Mouse (Mus musculus): ENCODE measurements around the gene Wdr37.

Gene Wdr37

DNA sequence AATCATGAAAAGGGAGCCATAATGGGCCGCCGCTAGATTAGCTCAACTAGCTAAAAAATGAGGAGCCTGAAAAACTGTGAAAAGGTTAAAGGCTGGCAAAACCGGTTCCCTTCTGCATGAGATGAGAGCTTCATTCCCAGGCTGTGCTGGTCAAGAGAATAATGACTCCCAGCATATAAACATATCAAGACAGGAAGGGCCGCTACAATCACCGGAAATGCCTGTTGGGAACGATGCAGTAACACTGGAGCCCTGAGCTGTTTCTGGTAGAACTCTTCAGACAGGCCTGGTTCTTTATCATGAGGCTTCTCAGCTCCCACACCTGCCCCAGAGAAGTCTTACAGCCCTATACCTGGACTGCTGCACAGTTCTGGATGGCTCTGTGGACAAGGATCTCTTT, 31.8 kb downstream of the Wdr37 start:
- no peak for DNase-seq (ENCODE audit: low spot score in 2 of 2)

DNA sequence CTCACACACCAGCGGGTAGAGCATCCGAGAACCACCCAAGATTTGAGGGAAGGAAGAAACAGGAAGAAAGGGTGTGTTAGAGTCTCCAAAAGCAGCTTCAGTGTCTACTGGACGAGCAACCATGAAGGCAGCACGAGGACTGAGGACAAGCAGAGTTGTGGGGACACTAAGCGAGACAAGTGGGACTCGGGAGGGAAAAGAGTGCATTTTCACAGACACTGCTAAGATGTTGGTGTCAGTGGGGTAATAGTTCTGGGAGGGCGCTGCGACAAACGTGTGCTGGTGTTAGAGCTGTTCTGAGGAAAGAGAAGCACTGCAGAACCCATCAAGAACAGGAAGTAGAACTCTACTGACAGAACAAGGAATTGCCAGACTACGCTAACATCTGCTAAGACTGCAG, 32.6 kb downstream of the Wdr37 start:
- DNase-seq (ENCODE audit: low spot score in 2 of 2): no peak

DNA sequence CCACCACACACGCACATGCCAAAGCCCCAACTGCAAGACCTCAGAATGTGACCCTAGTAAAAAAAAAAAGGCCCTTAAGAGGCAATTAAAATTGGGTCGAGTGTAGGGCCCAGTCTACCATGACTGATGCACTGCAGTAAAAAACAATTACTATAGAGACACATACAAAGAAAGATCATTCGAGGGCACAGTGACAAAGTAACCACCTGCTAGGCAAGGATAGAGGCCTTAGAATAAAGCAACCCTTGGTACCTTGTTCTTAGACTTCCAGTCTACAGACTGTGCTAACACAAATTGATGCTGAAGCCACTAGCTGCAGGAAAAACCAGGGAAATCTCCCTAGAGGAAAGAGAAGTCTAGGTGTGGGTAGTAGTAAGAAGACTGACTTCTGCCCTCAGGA, 33.3 kb downstream of the Wdr37 start:
- no peak for DNase-seq (ENCODE audit: low spot score in 2 of 2)

DNA sequence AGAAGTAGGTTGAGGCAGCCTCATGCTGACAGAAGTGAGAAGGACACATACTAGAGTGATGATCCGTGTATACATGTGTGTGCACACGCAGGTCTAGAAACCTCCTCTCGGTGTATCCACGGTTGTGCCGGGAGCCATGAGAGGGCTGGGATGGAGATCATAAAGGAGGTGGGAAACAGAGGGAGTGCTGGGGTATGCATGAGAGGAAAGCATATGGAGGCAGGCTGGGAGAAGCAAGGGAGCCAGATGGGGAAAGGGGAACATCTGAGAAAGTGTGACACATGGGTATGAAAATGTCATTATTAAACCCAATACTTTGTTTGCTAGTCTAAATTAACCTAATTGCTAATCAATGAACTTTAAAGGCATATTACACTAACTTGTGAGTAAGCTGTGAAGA, 37.1 kb downstream of the Wdr37 start:
- DNase-seq (ENCODE audit: low spot score in 2 of 2): no peak

DNA sequence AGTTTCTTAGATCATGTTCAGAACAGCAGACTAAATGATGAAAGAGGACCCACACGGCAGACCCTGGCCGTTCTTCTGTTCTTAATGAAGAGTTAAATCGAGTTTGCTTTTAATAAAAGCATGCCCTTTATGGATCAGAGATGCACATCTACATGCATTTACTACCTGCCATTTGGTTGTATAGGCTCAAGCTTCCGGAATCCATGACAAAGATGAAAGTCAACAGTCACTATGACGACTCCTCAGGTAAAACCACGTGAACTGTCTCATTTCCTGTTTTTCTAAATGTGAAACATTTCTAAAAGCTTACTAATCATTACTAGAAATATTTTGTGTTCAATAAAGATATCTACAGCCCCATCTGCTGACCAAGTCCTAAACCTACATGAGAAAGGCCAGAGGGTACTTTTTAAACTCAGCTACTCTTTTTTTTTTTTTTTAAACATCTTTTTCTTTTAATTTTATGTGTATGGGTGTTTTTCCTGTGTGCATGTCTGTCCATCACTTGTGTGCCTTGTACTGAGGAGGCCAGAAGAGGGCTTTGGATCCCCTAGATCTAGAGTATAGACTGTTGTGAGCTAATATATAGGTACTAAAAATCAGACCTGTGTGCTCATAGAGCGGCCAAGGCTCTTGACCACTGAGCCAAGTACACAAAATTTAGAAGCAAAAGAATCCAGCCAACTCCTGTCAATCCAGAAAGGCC, 40.0 kb downstream of the Wdr37 start:
- DNase-seq (ENCODE audit: low spot score in 2 of 2): no peak

DNA sequence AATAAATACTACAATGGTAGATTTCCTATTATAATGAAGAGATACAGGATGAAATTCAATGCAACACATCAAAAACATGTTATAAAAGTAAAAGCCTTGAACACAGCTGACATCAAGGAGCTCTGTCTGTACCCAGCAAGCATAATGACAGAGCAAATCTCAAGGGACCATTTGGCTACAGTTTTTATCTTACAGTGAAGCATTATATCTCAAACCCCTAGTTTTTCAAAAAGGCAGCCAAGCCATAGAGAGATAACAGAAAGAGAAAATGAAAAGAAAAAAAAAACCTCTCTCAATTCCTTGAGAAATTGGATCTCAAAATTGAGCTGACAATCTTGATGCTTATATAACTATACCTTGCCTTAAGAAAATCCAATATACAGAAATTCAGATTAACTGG, 41.0 kb downstream of the Wdr37 start:
- DNase-seq (ENCODE audit: low spot score in 2 of 2): no peak

DNA sequence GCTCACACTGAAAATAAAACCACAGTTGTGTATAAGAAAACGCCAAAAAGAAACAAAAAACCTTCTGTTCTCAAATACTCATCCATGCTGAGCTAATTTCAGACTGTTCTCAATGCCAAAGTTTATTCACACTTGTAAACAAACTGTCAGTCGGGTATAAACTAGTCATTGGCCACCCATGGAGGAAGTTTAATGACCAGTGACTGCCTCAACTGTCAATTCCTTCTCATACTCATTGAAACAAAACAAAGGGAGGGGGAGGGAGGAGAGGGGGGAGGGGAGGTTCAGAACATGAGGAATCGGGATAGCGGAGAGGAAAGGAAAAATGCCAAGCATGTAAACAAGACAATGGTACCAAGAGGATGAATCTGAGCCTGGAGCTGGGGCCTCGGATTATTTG, 41.9 kb downstream of the Wdr37 start:
- no peak for DNase-seq (ENCODE audit: low spot score in 2 of 2)

DNA sequence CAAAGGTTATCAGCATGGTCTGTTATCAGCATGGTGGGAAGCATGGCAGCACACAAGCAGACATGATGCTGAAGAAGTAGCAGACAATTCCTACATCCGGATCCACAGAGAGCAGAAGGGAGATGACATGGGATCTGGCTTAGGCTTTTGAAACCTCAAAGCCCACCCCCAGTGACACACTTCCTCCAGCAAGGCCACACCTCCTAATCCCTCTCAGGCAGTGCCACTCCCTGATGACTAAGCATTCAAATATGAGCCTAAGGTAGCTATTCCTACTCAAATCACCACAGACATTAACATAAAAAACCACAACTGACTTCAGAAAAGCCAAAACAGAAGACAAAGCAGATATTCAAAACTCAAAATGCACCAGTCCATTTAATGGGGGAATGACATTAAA, 42.8 kb downstream of the Wdr37 start:
- DNase-seq (ENCODE audit: low spot score in 2 of 2): no peak

DNA sequence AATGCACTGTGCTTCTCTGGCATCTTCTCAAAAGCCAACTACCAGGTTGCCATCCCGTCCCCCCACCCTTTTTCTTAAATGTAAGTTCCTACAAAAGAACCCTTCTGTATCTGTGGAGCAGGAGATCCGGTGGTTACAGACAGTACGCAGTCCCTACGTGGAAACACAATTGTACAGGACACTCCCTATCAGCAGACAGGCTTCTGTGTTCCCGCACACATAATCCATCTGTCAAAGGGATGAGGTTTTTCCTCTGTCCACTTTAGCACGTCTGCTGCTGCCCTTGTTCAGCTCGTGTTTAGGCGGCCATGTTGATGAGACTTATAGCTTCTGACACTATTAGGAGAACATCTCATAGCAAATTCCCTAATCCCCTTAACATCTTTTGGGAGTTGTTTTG, 48.2 kb downstream of the Wdr37 start:
- DNase-seq (ENCODE audit: low spot score in 2 of 2): no peak

DNA sequence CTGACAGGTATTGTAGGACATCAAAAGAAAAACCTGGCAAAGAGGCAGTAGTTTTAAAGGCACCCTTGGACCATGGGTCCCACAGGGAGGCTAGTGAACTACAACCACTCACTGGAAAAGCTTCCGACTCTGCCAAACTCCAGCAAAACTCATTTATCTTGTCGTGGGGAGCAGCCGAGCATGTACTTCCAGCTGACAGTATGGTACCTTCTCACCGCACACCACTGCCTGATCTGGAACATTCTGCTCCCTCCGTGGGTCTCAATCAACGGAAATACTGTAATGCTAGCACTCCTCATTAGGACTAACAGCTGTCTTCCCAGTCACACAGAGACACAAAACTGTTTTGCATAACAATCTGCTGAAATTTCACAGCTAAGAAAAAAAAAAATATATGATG, 48.6 kb downstream of the Wdr37 start:
- no peak for DNase-seq (ENCODE audit: low spot score in 2 of 2)

DNA sequence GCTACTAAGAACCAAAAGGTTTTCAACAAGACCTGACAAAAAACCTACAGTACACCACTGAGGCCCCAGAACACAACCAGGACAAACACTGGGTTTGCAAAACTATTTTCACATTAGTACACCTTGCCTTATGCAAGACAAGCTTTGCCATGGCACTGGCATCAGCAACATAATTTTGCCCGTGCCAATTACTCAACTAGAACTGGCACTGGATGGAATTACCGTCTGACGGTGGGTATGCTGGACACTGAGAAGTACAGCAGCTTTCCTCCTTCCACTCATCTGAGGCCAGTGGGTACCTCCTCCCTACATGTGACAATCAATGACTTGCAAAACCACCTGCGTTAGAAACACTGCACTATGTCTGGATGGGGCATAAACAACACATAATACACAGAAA, 49.5 kb downstream of the Wdr37 start:
- no peak for DNase-seq (ENCODE audit: low spot score in 2 of 2)

DNA sequence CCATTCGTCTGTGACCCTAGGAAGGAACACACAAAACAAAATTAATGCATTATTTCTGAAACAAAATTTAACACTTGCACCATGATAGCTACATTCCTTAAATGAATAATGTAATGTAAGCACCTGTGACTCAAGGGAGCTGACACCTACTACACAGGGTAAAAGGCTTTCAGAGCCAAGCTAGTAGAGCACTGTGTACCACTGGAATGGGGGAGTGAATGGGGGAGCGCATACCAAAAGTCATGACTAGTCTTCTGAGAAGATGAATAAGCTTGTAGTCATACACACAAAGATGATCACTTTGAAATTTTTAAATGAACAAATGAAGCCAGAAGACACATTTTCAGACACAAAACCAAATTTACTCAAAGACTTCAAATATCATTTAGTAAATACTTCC, 65.8 kb downstream of the Wdr37 start:
- DNase-seq (ENCODE audit: low spot score in 2 of 2): no peak

DNA sequence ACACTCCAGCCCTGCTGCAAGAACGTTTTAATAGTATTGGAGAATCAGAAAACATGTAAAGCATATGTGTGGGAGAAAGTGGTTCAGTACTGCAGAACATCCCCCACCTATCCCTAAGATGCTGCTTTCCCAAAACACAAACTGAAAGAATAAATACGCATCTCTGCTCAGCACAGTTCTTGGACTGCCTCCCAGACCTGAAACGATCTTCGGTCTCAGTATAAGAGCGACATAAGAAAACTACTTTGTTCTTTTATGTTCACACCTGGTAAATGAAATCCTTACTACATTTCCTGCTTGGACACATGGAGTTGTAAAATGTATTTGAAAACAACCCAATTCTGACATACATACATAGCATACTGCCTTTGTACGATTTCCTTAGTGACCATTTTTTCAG, 71.1 kb downstream of the Wdr37 start:
- no peak for DNase-seq (ENCODE audit: low spot score in 2 of 2)

DNA sequence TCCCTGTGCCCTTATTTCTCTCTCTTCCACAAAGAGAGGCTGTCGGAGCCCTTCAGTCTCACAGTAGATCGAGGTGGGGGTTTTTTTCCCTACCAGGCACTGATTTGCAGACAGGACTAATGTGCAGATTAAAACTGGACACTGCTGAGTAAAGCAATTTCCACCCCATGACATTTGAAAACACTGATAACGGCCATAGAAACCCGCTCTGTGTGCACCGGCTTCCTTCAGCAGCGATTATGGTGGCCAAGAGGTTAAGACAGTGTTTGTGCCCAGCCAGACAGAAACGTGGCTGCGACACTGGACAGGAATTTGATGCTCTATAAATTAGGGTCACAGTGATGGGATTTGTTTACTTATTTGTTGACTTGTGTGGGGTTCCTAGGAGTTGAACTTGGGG, 78.5 kb downstream of the Wdr37 start:
- DNase-seq (ENCODE audit: low spot score in 2 of 2): no peak

DNA sequence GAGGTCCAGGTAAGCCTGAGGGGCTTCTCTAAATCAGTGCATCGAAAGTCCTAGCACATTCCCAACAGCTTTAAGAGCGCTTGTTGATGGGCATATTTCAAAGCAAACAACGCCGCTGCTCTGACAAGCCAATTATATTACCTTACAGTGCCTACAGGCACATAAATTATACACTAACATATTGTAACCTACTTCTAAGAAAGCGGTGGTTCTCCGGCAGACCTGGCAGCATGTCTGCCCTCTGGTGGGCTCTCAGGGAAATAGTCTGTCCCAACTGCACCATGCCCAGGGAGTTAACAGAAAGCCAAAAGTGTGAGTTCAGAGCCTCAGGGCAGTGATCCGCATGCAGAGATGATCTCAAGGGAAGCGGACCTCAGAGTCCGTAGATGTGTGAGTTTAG, 86.5 kb downstream of the Wdr37 start:
- peak in 1 of 2 experiments; percentile 6 for DNase-seq (ENCODE audit: low spot score in 2 of 2)

DNA sequence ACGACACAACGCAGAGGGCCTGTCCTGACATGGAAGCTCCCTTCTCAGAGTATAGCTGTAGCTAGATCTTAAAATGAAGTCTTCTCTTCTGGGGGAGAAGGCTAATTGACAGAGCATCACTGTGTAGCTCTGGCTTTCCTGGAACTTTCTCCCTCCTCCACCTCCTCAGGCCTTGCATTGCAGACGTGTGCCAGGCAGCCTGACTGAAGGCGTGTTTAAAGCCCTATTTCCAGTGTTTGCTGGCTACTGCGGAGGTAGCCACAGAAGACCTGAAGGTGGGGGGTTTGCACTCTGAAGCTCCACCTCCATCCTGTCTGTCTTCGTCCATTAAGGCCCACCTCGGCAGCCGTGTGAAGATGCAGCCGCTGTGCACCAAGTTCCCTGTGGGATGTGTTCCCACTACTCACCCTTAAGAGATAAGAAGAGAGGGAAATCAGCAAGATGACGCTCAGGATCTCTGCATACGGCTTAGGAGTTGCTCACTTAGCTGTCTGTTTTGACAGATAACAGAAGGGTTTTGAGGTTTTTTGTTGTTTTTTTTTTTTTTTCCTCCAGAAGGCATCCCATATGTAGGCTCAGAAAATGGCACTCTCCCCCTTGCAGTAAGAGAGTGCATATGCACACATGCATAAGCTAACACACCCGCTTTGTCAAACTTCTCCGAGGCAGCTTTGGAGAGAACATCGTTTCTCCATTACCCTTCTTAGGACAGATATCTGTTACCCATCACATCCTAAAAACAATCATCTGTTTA, 87.2 kb downstream of the Wdr37 start:
- no peak for DNase-seq (ENCODE audit: low spot score in 2 of 2)

DNA sequence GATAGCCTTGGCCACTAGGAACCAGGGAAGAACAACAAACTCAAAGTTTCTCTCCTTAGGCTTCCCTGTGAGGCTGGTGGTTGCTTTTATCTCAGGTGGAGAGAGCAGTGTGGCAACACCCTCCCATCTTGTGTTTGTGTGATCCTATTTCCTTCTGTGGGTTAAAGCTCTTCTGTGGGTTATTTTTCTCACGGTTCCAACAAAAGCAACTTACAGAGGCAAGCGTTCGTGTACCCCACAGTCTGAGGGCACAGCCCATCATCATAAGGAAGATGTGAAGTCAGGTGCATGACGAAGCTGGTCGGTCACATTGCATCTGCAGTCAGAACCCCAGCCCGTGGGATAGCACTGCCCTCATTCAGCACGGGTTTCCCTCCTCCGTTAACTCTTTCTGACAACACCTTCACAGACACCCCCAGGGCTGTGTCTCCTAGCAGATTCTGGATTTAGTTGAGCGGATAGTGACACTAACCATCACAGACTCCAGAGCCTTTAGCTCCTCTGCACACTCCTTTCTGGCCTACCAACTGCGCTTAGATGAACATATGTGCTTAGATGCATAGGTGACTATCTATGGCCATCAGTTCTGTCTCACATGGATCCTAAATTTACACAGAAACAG, 87.9 kb downstream of the Wdr37 start:
- no peak for DNase-seq (ENCODE audit: low spot score in 2 of 2)

DNA sequence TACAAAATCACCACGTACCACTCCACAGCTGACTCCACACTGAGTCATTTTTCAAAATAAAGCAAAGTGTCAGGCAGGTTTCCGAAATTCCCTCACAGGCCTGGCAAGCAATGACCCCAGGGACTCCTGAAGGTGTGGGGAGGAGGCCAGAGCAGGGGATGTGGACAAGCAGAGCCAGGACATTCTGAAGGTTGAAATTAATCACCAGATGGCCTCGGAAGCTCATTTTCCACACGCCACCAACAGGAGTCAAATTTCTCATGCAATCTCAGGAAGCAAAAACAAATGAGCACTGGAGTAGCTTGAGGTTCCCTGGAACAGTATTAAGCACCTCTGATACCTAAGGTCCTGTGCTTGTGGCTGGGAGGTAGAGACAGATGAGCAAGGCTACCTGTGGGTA, 89.1 kb downstream of the Wdr37 start:
- DNase-seq (ENCODE audit: low spot score in 2 of 2): no peak

DNA sequence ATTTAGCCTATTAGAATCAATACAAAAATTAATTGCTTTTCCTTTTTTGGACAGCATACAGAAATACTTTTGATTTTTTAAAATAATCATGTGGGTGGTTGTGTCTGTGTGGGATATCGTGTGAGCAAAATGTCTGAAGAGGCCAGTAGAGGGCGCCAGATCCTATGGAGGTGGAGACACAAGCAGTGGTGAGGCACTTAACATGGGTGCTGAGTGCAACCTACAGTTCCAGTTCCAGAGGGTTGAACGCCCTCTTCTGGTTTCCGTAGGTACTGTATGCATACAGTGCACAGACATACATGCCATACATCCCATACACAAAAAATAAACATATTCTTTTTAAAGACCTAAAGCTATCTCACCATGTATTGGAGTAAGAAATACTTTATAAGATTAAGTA, 91.3 kb downstream of the Wdr37 start:
- DNase-seq (ENCODE audit: low spot score in 2 of 2): peak in 1 of 2 experiments; percentile 35

DNA sequence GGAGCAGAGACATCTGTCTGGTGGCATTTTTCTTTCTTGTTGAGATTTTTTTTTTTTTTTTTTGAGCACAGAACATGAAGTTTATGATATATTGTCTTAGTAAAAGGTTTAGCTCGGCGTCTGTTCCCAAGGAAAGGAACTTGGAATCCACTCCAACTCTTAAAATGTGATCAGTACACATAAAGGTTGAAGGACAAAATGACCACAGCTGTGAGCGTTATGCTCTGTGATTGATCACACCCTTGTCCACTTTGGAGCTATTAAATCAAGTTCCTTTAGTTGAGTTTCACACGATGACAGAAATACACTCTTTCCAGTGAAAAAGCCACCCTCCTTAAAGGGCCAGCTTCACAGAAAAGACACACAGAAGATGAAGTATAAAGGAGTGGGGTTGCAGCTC, 101.1 kb downstream of the Wdr37 start:
- no peak for DNase-seq (ENCODE audit: low spot score in 2 of 2)

DNA sequence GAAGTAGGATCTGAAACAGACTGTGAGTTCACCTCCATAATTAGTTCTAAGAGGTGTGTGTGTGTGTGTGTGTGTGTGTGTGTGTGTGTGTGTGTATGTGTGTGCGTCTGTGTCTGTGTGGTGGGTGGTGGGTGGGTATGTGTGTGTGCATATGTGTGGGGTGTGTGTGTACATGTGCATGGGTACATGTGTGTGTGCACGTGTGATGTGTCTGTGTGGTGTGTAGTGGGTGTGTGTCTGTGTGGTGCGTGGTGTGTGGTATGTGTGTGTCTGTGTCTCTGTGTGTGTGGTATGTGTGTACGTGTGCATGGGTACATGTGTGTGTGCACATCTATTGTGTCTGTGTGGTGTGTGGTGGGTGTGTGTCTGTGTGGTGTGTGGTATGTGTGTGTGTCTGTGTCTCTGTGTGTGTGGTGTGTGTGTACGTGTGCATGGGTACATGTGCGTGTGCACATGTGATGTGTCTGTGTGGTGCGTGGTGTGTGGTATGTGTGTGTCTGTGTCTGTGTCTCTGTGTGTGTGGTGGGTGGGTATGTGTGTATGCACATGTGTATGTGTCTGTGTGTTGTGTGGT, 102.0 kb downstream of the Wdr37 start:
- DNase-seq (ENCODE audit: low spot score in 2 of 2): no peak

DNA sequence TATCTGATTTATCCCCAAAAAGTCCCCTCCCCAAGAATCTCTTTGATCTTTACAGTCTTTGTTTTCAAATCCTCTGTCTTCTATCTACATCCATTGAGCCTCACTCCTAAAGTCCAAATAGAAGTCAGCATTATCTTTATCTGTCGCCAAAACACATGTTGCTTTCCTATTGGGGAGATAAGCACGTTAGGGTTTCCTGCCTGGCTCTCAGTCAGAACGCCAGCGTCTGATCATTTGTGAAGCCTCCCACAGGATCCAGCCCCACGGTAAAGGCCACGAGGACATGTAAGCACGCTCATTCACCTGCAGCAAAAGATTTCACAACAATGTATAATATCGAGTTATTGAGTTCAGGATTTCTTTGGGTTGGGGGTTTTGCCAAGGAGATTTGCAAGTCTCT, 110.8 kb downstream of the Wdr37 start:
- no peak for DNase-seq (ENCODE audit: low spot score in 2 of 2)
